Mouse (Mus musculus) frontal cortex, postnatal 10 days (tissue): ENCODE measurements around the gene Sept6.

Experiments used
- DNase-seq, 2 experiments: peaks; one replicate each; pipeline ENCODE4 v3.0.0; 2022; ENCODE audit warnings: low spot score in 2 of 2, mixed read lengths in 1 of 2

Sept6 gene

GRCm38 (mm10) chrX:36864609-36865328 lies 126.8 kb downstream of the Sept6 start:
- DNase-seq, result no peak

GRCm38 (mm10) chrX:36863766-36864608 lies 127.6 kb downstream of the Sept6 start:
- peak; percentile 65 to 77 for DNase-seq
